Mouse (Mus musculus): ENCODE data around the gene Timp2.
A peak's percentile ranks its signal among the peaks of the same experiment; 100 is the strongest.

Timp2 gene

GRCm38 (mm10) chr11:118369657-118370056 is 14.1 kb upstream of the Timp2 start:
- DNase-seq (ENCODE audit: low read depth): no peak

- DNase-seq (ENCODE audit: low read depth): no peak
Observed at GRCm38 (mm10) chr11:118369251-118369650, 13.7 kb upstream of the Timp2 start.

GRCm38 (mm10) chr11:118368330-118368729 is 12.8 kb upstream of the Timp2 start:
- no peak for DNase-seq (ENCODE audit: low read depth)

- DNase-seq (ENCODE audit: low read depth): no peak
Observed at GRCm38 (mm10) chr11:118366559-118366958, 11.0 kb upstream of the Timp2 start.

- no peak for DNase-seq (ENCODE audit: low read depth)
Observed at GRCm38 (mm10) chr11:118366108-118366507, 10.6 kb upstream of the Timp2 start.

- peak; percentile 96 for DNase-seq (ENCODE audit: low read depth)
Observed at GRCm38 (mm10) chr11:118365171-118365570, 9.6 kb upstream of the Timp2 start.

- no peak for DNase-seq (ENCODE audit: low read depth)
Observed at GRCm38 (mm10) chr11:118364021-118364420, 8.5 kb upstream of the Timp2 start.

GRCm38 (mm10) chr11:118362971-118363518 is 7.5 kb upstream of the Timp2 start:
- peak; percentile 90 for DNase-seq (ENCODE audit: low read depth)

- DNase-seq (ENCODE audit: low read depth): no peak
Observed at GRCm38 (mm10) chr11:118362501-118362900, 7.0 kb upstream of the Timp2 start.

GRCm38 (mm10) chr11:118360907-118361341 is 5.4 kb upstream of the Timp2 start:
- no peak for DNase-seq (ENCODE audit: low read depth)

GRCm38 (mm10) chr11:118360491-118360890 is 5.0 kb upstream of the Timp2 start:
- no peak for DNase-seq (ENCODE audit: low read depth)

- DNase-seq (ENCODE audit: low read depth): no peak
Observed at GRCm38 (mm10) chr11:118355205-118355604, 335 bp downstream of the Timp2 start.

GRCm38 (mm10) chr11:118354636-118355191 is 826 bp downstream of the Timp2 start:
- no peak for DNase-seq (ENCODE audit: low read depth)

- no peak for DNase-seq (ENCODE audit: low read depth)
Observed at GRCm38 (mm10) chr11:118349494-118349893, 6.0 kb downstream of the Timp2 start.

- DNase-seq (ENCODE audit: low read depth): no peak
Observed at GRCm38 (mm10) chr11:118348877-118349276, 6.7 kb downstream of the Timp2 start.

- DNase-seq (ENCODE audit: low read depth): no peak
Observed at GRCm38 (mm10) chr11:118348419-118348818, 7.1 kb downstream of the Timp2 start.

GRCm38 (mm10) chr11:118347911-118348310 is 7.6 kb downstream of the Timp2 start:
- no peak for DNase-seq (ENCODE audit: low read depth)

- no peak for DNase-seq (ENCODE audit: low read depth)
Observed at GRCm38 (mm10) chr11:118347391-118347790, 8.1 kb downstream of the Timp2 start.

- no peak for DNase-seq (ENCODE audit: low read depth)
Observed at GRCm38 (mm10) chr11:118346395-118347096, 9.0 kb downstream of the Timp2 start.

GRCm38 (mm10) chr11:118345693-118346092 is 9.8 kb downstream of the Timp2 start:
- DNase-seq (ENCODE audit: low read depth): no peak

- no peak for DNase-seq (ENCODE audit: low read depth)
Observed at GRCm38 (mm10) chr11:118343629-118344028, 11.9 kb downstream of the Timp2 start.

GRCm38 (mm10) chr11:118342400-118342981 is 13.0 kb downstream of the Timp2 start, which contains the start of gene Cep295nl:
Gene Cep295nl, minus strand, starts transcription at chr11:118342500.
- no peak for DNase-seq (ENCODE audit: low read depth)

All from fibroblast of lung, adult 2 months (primary cell).